Mouse (Mus musculus): ENCODE measurements around the gene D030056L22Rik.

DNA sequence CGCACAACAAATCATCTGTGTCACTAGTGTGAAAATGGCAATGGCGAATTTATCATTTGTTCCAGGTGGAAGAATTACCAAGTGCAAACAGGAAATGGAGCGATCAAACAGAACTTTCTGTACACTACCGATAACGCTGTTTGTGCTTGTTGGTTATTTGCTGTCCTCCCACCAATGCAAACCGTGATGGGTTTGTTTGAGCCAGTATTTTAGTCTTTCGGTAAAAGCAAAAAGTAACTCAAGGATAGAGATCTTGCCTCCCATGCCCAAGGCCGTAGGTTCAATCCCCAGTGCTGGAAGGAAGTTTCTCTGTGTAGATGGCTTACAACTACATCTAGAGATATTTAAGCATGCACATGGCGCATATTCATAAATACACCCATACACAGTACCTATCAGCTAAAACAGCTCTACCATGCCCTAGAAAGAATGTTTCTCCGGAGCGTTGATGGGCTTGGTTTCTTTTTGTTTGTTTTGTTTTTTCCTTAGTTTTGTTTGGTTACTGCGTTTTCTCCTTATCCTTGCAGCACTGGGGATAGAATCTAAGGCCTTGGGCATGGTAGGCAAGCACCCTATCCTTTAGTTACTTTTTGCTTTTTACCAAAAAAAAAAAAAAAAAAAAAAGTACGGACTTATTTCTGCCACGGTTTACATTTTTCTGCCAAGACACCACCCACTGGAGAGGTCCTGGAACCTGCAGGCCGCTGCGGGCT lies 684 bp upstream of the D030056L22Rik start:
- no peak for TF ChIP-seq CTCF (IDR thresholded peaks at IDR 0.05; ENCODE audit: borderline replicate concordance, extremely low read depth, insufficient read depth, insufficient read length)
- no peak for TF ChIP-seq POLR2A (IDR thresholded peaks at IDR 0.05; ENCODE audit: borderline replicate concordance, extremely low read depth, insufficient read depth, insufficient read length, poor library complexity, severe bottlenecking)

Data from brain, embryonic 14.5 days (tissue).